Mouse (Mus musculus): Measurements from ENCODE around the gene Ttc30a1.

Ttc30a1 gene

DNA sequence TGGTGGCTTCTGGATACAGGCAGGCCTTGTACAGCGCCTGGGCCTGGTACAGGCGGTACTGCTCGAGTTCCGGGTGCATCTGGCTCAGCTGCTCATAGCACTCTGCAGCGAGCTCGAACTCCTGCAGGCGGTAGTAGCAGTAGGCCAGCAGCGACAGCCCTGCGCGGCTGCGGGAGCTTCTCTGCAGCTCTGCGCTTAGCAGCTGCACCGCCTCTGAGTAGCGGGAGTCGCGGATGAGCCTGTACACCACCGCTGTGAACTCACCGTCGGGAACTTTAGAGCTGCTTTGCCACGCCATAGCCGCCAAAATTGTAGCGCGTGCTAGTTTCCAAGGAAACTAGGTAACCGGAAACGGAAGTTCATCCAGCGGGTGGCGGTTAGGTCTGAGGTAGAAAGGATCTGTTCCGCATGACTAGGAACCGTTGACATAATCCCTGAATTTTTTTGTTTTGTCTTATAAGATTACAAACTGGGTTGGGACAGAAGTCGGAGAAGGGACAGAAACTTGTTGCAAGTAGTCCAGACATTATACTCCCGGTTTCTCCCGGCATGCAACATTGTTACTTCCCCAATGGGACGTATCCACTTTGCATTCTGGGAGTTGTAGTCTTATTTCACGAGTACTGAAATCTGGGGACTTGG, at the start of gene Ttc30a1:
TSS of gene Ttc30a1 (minus strand) at position 528 of the 642 bp plus-strand sequence.
- peak; percentile 72 to 79 for DNase-seq

DNA sequence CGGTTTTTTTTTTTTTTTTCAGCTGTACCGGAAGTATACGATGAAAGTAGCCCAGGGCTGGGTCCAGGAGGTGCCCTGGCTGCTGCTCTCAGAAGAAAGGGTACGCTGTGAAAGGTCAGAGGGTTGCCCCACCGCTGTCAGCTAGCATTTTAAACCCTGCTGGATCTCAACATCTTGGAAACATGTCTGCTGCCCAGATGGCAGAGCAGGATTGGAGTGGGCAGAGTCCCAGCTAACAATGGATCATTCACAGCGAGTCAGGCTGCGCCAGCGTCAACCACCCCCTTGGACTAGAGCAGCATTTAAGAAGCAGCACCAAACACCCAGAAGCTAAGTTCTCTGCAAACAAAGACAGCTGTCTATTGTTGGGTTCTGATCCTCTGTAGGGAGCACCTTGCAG, 48.3 kb upstream of the Ttc30a1 start:
- no peak for DNase-seq

DNA sequence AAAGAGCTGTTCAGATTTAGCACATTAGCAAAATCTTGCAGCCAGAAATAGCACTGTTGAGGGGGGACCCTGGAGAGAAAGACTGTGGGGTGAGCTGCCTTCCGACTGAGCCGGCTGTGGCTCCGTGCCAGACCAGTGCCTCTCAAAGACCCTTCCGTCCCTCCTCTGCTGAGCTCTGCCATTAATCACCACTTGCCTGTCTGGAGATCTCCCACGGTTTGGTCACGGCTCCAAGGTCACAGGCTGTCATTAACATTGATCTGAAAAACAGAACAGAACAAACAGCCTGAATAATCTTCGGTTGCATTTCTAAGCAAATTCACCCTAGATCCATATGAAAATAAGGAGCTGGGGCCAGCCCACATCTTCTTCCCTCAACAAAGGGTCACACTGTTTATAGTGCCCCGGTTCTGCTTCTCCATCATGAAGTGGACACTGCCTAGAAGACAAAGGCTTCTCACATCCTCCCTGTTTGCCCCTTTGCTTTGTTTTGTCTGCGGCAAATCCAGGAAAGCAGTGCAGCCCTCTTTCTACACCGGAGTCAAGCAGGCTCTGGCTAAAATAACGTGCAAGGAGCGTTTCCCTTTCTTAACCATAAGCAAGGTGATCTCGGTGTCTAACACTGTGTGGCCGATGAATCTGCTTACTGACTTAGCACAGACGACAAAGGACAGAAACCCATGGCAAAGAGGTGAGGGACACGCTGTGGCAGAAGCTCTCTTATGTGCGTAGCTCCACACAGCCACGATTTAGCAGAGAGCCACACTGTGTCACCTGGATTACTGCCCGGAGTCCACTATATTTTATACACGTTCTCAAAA, 47.5 kb upstream of the Ttc30a1 start:
- DNase-seq, result peak; percentile 15 to 31

DNA sequence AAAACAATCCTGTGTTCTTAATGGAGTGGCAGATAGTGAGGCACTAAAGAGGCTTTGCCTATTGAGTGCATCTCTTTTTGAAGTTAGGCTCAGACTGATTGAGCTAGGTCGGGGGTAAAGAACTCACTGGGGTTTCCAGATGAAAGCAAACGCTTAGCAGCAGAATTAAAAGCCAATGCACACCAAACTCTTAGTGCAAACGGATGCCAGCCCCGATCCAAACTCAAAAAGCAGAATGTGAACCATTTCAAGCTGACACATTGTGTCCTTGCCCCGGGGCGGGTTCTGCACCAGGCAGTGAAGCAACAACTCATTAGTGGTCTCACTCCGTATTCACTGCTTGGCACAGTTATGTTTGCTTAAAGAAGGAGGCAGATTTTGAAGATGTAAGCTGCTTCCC, 35.1 kb upstream of the Ttc30a1 start:
- peak in 1 of 2 experiments; percentile 28 for DNase-seq

DNA sequence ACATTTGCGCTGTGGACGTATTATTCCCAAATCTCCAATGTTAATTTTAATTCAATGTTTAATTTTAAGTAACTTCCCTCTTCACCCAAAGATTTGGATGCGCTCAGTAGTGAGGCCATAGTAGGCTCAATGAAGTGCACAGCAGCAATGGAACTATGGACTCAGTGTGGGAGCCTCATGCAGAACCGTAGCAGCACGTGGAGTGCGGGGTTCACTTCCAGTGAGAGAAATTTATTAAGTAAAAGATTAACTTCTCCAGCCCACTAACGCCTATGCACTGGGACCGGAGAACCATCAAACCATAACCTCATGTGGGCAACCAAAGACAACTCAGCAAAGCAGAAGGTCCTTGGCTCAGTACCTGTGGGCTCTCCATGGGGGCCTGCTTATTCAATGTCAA, 34.4 kb upstream of the Ttc30a1 start:
- no peak for DNase-seq

DNA sequence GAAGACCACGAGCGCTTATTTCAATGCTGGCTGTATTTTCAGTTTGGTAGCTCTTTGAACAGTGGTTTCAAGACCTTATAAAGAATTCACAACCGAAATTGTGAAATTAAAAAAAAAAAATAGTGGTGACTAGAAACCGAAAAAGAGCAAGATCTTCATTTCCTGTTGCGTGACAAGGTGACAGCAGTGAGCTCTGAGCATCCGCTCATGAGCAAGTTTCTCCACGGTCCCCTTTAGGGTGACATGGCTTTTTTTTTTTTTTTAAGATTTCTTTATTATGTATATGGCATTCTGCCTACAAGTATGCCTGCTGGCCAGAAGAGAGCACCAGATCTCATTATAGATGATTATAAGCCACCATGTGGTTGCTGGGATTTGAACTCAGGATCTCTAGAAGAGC, 33.7 kb upstream of the Ttc30a1 start:
- no peak for DNase-seq

DNA sequence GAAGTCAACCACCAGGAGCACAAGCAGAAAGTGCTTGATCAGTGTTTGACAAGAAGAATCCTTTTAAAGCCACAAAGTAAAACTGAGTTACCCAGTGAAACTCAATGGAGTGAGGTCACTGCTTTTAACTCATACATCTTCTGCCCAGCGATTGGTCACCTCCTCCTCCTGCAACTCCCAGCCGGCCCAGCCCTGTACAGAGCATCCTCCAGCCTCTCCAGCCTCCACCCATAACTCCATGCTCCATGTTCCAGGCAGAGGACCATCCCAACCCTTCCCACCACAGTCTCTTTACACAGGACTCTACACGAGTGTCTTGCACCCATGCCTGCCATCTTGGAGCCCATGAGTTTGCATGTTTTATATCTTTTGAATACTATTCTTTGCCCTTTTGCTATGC, 32.9 kb upstream of the Ttc30a1 start:
- no peak for DNase-seq

DNA sequence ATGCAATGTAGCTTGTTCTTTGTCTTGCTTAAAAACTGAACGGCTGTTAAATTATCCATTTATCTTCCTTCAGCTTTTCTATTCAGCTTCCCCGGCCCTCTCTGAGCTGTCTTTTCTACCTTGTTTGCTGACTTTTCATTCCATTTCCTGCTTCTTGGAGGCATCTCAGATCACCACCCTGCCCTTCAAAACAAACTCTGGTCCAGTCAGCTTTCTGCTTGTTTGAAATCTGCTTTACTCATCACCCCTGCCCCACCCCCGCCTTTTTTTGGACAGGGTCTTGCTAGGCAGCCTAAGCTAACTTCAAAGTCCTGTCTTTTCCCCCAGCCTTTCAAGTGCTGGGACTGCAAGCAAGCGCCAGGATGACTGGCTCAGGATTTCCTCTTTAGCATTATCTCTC, 24.4 kb upstream of the Ttc30a1 start:
- DNase-seq, result no peak

DNA sequence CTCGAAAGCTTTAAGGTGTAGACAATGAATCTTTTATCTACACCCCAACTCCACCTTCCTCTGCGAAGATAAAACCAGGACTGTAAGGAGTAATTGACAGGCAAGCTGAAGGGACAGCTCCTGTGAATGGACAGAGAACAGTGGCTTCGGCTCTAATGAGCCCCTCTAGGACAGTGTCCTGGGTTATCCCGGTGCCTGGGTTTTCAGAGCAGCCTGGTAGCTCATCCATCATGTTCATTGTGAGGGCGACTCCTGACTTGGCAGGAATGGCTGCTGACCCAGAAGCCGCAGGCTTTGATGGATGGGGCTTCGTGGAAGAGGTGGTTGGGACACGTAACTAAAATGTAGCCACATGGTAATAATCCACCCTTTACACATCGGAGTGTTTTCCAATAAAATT, 21.1 kb upstream of the Ttc30a1 start:
- no peak for DNase-seq

DNA sequence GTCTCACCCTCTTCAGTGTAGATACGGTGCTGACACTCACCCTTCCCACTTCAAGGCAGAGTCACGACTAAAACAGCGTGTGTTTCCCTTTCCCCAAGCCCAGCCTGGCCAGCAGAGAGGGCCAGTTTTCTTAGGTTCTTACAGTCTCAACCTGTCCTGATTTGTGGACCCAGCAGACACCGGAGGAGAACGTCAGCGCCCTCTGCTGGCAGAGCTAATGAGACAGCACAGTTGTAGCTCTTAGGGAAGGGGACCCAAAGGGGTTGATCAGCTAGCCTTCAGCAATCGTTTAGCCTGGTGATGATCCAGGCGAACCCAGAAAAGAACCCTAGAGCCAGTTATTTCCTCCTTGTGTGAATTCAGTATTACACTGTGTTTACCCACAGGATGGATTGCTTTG, 19.6 kb upstream of the Ttc30a1 start:
- DNase-seq, result peak; percentile 57 to 75

DNA sequence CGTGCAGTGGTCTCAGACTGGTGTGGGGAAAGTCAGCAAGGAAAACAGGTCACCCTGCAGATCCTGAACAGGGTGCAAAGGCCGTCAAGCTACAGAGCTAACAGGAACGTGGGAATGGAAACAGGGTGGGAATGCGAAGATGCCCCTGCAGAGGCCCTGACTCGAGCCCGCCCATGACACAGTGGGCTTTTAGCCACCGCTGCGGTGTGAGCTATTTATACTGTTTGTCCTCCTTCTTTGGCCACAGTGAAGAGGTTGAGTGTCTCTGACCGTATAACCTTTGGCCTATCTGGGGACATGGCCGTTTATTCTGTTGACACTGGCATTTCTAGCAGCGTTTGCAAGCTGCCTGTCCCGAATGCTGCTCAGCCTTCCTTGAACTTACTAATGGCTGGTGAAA, 17.9 kb upstream of the Ttc30a1 start:
- DNase-seq, result no peak

DNA sequence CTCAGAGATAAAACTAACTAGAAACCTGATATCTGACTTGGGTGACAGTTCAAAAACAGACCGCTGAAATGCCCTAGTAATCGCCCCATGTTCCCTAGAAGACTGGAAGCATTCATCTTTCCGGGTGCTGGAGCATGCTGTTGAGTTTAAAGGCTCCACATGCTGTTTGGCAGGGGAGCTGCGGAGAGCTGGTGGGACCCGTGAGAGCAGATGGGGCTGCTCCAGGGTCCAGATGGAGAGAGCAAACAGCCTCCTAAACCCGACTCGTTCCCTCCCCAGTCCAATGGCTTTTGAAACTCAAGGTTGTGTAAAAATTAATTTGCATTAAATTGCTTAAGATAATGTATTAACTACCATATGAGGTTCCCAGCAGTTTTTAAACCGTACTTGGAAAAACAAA, 16.9 kb upstream of the Ttc30a1 start:
- DNase-seq, result peak in 1 of 2 experiments; percentile 57

DNA sequence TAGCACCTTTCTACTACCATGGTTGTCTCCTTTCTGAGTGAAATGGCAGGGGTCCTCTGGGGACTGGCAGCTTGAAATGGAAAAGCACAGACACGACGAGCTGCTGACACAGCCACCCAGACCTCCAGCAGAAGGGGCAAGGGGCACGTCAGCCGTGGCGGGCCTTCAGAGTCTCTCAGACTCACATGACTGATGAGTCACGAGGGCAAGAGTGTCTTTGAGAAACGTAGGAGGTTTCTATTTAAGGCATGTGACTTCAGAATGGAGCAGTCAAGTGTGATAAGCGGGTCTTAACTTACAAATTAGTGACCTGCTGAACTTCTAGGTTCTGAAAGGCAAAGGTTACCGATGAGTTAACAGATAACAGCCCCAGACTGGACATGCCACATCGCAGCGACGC, 16.0 kb upstream of the Ttc30a1 start:
- DNase-seq, result peak in 1 of 2 experiments; percentile 29

DNA sequence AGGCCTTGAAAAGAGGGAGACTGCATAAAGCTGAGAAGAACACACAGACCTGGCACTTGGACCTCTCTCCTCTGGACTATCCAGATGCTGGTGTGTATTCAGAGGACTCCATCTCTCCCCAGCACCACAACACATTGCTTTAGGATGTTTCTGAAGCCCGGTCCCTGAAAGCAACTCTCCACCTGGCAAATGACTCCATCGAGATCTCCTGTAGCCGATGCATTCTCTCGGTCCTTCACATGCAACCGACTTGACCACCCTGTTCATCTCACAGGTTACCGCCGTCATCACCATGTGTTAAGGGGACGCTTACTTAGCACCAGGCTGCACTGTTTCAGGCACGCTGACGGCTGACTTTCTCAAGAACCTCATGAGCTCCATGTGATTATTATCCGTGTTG, 13.1 kb upstream of the Ttc30a1 start:
- DNase-seq, result no peak

DNA sequence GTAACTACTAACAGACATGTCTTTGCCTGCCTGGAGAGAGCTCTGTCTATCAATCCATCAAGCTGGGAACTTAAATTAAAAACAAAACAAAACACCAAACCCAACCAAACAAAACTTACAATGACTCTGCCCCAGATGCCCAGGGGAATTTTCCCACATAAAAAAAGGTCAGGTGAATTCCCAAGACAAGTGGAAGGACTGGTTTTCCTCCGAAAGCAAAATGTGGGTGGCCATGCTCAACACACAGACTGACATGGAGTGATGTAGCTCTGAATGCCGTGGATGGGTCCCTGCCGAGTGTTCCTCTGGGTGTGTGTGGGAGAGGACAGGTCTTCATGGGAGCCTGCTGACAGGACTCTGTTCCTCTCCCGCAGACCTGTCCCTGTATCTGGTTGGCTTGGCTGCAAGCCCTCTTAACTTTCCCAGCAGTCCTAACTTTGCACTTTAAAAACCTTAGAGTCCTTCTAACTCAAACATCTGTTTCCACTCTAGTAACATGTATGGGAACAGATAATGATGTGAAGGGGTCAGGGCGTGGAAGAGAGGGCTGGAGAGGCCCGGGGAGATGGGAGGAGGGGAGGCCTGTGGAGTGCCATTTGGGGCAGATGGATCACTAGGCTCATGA, 9.9 kb upstream of the Ttc30a1 start:
- peak in 1 of 2 experiments; percentile 63 for DNase-seq

DNA sequence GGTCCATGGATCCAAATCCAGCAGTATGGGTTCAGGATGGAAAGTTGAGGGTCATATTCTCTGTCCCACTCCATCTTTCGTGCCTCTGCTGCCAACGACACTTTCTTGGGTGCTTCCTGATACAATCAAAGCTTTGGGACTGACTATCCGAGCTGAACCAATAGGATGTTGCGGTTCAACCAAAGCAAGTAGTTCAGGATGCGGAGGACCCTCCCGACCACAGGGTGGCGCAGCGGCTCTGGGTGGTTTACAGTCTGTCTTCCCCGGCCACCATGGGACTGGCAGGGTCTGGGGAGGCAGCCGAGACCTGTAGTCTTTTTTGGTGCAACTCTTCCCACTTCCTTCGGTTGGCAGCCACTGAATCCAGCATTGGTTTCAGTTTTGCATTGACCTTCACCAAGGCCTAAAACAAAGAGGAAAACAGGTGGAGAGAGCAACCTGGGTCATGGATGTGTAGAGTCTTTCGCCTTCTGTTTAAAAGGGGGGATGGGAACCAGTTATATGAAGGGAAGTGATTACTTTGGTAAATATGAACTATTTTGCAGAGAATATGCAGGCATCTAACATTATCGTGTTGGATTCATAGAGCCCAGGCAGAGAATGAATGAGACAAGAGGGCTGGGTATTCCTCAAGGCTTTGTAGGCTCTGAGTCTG, 9.2 kb upstream of the Ttc30a1 start:
- DNase-seq, result peak; percentile 81 to 84

DNA sequence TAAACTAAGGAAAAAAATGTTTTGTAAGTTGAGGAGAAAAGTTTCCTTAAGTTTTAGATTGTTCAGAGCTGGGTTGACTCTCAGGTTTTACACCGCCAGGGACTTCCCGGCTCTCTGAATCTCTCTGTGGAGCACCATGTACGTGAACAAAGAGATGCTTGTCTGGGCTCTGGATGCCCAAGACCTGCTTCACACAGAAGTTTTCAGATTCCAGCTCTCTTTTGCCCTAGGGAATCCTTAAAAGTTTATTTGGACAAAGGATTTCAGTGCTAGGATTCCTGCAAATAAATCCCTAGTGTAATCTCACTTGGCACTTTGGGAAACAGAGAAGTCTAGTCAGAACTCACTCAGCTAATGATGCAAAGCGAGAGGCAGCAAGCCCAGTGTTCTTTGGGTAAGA, 7.9 kb upstream of the Ttc30a1 start:
- no peak for DNase-seq

DNA sequence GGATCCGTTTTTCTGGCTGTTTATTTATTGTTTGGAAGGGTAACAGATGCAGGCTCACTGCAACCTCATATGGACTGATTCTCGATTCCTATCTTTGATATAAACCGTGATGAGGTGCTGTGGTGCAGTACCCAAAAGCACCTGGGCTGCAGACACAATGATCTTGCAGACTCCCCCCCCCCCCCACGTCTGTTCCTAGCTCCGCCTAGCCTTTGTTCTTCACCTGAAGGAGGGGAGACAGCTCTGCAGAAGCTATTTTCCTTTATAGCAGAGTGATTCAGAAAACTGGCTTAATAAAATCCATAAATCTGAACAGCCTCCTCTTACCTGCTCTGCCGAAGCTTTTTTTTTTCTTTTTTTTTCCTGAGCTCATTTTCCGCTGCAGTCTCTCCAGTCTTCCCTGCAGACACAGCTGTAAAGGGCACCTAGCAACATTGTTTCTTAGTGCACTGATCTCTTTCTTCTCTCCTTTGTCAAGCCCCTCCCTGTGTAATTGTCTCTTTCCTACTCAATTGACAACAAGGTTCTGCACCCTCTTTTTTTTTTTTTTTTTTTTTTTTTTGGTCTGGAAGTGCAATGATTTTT, 7.1 kb upstream of the Ttc30a1 start:
- DNase-seq, result no peak

DNA sequence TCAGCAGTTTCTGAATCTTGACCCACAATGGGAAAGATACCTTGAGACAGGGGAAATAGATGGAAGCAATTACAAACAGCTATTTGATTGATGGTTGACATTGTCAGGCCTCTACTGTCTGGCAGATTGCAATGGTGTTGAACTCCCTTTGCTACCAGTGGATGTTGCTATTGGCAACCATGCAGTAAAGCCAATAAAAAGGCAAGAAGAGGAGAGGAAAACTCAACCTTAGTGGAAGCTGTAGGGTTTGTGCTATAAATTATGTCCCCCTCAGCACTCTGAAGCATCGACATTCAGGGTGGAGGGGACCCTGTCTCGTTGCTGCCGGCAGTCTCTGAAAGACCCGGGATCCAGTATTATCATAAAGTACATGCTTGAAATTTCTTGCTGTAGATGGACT, 6.6 kb upstream of the Ttc30a1 start:
- DNase-seq, result no peak

DNA sequence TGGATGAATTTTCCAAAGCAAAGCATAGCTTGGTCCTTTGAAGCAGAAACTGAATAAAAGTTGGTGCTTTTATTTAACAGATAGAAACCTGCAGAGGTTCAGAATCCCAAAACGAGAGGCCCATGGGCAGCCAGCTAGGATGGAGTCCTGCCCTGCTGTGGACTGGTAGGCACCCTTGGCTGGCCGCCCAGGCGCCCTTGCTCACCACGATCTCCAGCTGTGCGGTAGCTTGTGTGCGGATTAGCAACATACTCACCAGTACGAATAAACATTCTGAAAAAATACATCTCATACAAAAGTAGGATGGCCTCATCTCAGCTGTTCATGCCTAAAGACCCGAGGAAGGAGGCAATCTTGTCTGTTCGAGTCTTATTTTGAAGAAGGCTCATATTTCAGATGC, 6.0 kb upstream of the Ttc30a1 start:
- DNase-seq, result no peak

DNA sequence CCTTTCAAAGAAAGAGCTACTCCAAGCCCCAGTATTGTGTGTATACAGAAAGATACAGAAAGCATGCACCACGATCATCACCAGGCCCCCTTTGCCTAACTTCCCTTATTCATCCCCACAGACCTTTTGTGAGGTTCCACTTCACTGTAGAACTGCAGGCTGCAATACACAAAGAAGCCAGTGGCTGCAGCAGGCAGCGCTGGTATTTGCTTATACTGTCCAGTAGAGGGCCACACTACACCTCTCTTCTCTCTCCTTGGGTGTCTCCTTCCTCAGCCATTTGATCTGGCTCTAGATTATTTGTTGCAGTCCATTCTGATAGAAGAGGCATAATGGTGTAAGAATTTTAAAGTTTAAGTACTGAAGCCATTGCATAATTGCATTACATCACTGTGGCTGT, 3.4 kb upstream of the Ttc30a1 start:
- DNase-seq, result peak; percentile 72

DNA sequence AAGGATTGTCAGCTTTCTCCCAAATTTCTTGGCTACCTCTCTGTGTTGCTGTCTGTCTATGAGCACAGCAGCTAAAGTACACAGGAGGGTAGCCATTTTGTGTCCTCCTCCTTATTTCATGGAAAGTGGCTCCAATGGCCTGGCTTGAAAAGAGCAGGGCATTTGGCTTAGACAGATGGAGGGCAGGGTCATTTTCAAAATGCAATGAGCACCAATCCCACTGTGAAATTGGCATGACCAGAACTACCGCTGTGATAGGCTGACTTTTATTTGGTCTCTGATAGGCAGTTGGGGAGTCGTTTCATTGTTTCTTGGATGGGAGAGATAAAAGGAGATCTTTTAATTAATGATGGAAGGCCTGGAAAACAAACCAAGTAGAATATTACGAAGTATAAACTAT, 2.1 kb upstream of the Ttc30a1 start:
- DNase-seq, result no peak

DNA sequence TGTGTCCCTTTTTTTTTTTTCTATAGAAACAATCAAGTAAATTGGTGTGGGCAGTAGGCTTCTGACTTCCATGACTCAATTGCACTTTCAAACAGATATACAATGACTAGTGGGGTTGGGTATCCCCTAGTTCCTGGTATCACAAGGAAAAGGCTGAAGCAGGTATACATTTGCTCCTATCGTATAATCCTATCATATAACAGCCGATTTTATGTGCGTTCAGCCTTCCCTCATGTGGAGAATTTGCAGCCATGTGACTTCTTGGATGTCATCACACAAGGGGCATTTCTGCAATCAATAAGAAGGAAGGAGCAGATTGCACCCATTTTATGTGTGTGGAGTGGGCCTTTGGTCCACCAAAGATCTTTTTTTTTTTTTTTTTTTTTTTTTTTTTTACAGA, 1.3 kb upstream of the Ttc30a1 start:
- no peak for DNase-seq

Measured in lung, postnatal 4 days (tissue).